ENCODE assay signal across 8 mouse cellular contexts in the genomic region with DNA sequence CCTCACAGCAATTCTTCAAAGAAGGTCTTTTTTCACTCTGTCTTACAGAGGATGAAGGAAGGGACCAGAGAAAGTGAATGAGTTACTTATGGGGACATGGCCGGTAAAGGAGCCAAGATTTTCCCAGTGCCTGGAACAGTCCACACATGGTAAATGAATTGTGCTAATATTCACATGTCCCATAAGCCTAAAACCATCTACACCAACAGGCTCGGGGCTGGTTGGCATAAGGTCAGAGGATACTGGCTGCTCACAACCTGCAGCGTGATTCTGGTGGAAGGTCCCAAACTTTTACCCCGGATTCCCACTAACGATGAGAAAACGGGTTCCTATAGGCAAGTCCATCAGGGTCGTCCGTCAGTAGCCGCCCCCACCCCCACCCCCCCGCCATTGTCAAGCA. TPM values are rescaled to one million over a fixed set of nuclear protein-coding genes. Genes with fewer than 3 reads are reported as not detected.
DNase-seq lines count a peak whose midpoint lies in the region; ATAC-seq lines count a peak whose summit lies in the region.

No protein-coding gene starts in this region.

- H3K27me3 ChIP-seq in kidney, embryonic 16.5 days (ENCODE audit: insufficient read depth, low read length): no peaks in the 10 kb centered on the region
- H3K27me3 ChIP-seq in embryonic facial prominence, embryonic 14.5 days (replicated peaks; ENCODE audit: control insufficient read depth, insufficient read depth, low read length): no peaks in the 10 kb centered on the region
- no peaks in the 10 kb centered on the region; the same call in 1 of the 2 replicates for H3K27me3 ChIP-seq in hindbrain, embryonic 16.5 days (replicated peaks; ENCODE audit: control insufficient read depth, insufficient read depth, low read length)
- no peaks in the 10 kb centered on the region for H3K27me3 ChIP-seq in midbrain, embryonic 15.5 days (replicated peaks)

- no peak for DNase-seq in kidney, postnatal 4 days
- no peak for DNase-seq in embryonic facial prominence, embryonic 14.5 days (ENCODE audit: low spot score)
- DNase-seq in adrenal gland, adult 2 months: no peak
- no peak for DNase-seq in frontal cortex, postnatal 10 days (ENCODE audit: low spot score in 2 of 2)
- DNase-seq in testis, postnatal 14 days (ENCODE audit: low spot score): no peak

- no peak overlapping the region for H3K27ac ChIP-seq in kidney, embryonic 16.5 days (ENCODE audit: low read length)
- H3K27ac ChIP-seq in embryonic facial prominence, embryonic 14.5 days (replicated peaks; ENCODE audit: low read depth, low read length): no peak overlapping the region
- H3K27ac ChIP-seq in hindbrain, embryonic 16.5 days (ENCODE audit: low read depth, low read length): no peak overlapping the region
- H3K27ac ChIP-seq in midbrain, embryonic 15.5 days: no peak overlapping the region

- peak overlapping the region; percentile 87 for H3K9ac ChIP-seq in kidney, embryonic 16.5 days (replicated peaks; ENCODE audit: low read length)
- H3K9ac ChIP-seq in embryonic facial prominence, embryonic 14.5 days (ENCODE audit: low read depth, low read length): peak overlapping the region; percentile 76
- H3K9ac ChIP-seq in hindbrain, embryonic 16.5 days (ENCODE audit: low read depth, low read length): peak overlapping the region; percentile 95
- peak overlapping the region; percentile 68 for H3K9ac ChIP-seq in midbrain, embryonic 15.5 days

- no peaks in the 10 kb centered on the region for H3K36me3 ChIP-seq in kidney, embryonic 16.5 days (ENCODE audit: insufficient read depth, low read length)
- no peaks in the 10 kb centered on the region for H3K36me3 ChIP-seq in embryonic facial prominence, embryonic 14.5 days (ENCODE audit: control insufficient read depth, insufficient read depth, low read length)
- H3K36me3 ChIP-seq in hindbrain, embryonic 16.5 days (ENCODE audit: control insufficient read depth, insufficient read depth, low read length): 0 out of 2 replicates have a peak, but pooled peaks cover 2% of the 10 kb centered on the region
- H3K36me3 ChIP-seq in midbrain, embryonic 15.5 days (replicated peaks): no peaks in the 10 kb centered on the region

- H3K4me1 ChIP-seq in kidney, embryonic 16.5 days (ENCODE audit: insufficient read depth, low read length): peaks cover 5% of the 10 kb centered on the region; the same call in 1 of the 2 replicates
- peaks cover 6% of the 10 kb centered on the region for H3K4me1 ChIP-seq in embryonic facial prominence, embryonic 14.5 days (ENCODE audit: control insufficient read depth, insufficient read depth, low read length)
- peaks cover 16% of the 10 kb centered on the region for H3K4me1 ChIP-seq in hindbrain, embryonic 16.5 days (ENCODE audit: control insufficient read depth, insufficient read depth, low read depth, low read length)
- H3K4me1 ChIP-seq in midbrain, embryonic 15.5 days: peaks cover 22% of the 10 kb centered on the region

- peak overlapping the region; percentile 85 for H3K4me3 ChIP-seq in kidney, embryonic 16.5 days (ENCODE audit: low read length)
- H3K4me3 ChIP-seq in embryonic facial prominence, embryonic 14.5 days (ENCODE audit: low read depth, low read length): peak overlapping the region; percentile 87
- H3K4me3 ChIP-seq in hindbrain, embryonic 16.5 days (ENCODE audit: low read length): peak overlapping the region; percentile 90
- peak overlapping the region; percentile 57 for H3K4me3 ChIP-seq in midbrain, embryonic 15.5 days

- H3K9me3 ChIP-seq in kidney, embryonic 16.5 days (ENCODE audit: low read length): no peaks in the 10 kb centered on the region
- no peaks in the 10 kb centered on the region for H3K9me3 ChIP-seq in embryonic facial prominence, embryonic 14.5 days (ENCODE audit: control insufficient read depth, low read length)
- no peaks in the 10 kb centered on the region for H3K9me3 ChIP-seq in hindbrain, embryonic 16.5 days (ENCODE audit: control insufficient read depth, low read length)
- H3K9me3 ChIP-seq in midbrain, embryonic 15.5 days: no peaks in the 10 kb centered on the region

- H3K4me2 ChIP-seq in kidney, embryonic 16.5 days (replicated peaks; ENCODE audit: low read depth, low read length): peak overlapping the region; percentile 95
- peak overlapping the region; percentile 89 for H3K4me2 ChIP-seq in embryonic facial prominence, embryonic 14.5 days (ENCODE audit: low read depth, low read length)
- H3K4me2 ChIP-seq in hindbrain, embryonic 16.5 days (ENCODE audit: low read length): peak overlapping the region; percentile 63
- H3K4me2 ChIP-seq in midbrain, embryonic 15.5 days: peak overlapping the region; percentile 72

- WGBS in kidney, embryonic 16.5 days: 13% methylated on average over 10 of the region's 10 CpGs
- WGBS in embryonic facial prominence, embryonic 14.5 days: 14% methylated on average over 10 of the region's 10 CpGs
- 10% methylated on average over 10 of the region's 10 CpGs for WGBS in hindbrain, embryonic 16.5 days
- 18% methylated on average over 10 of the region's 10 CpGs for WGBS in midbrain, embryonic 15.5 days

- no peak for ATAC-seq in kidney, embryonic 16.5 days (ENCODE audit: low FRiP score, low TSS enrichment)
- ATAC-seq in embryonic facial prominence, embryonic 14.5 days (ENCODE audit: low read depth): no peak
- ATAC-seq in hindbrain, embryonic 16.5 days: no peak
- ATAC-seq in midbrain, embryonic 15.5 days (replicated peaks): peak; percentile 5; the same call in 1 of the 2 replicates

RNA-seq across cellular contexts. Expression of a gene that starts 1.8 kb away (rescaled TPM):
- 19.1 and 19.9 TPM in 2 replicates for polyA plus RNA-seq in kidney, embryonic 16.5 days (2015; fragmentation: Nextera tagmentation; extraction: Ambion mirVana)
- polyA plus RNA-seq in embryonic facial prominence, embryonic 14.5 days (2014; fragmentation: Nextera tagmentation; extraction: Ambion mirVana): 15.8 and 17.6 TPM in 2 replicates
- polyA plus RNA-seq in hindbrain, embryonic 16.5 days (2015; fragmentation: Nextera tagmentation; extraction: Ambion mirVana): 41.7 and 43.5 TPM in 2 replicates
- polyA plus RNA-seq in midbrain, embryonic 15.5 days (2015; fragmentation: Nextera tagmentation; extraction: Ambion mirVana): 37.1 and 37.9 TPM in 2 replicates
- 10 to 100 TPM; 14.7 to 24.7 TPM for total RNA-seq in adrenal gland, adult 2 months (2021)
- polyA plus RNA-seq in adrenal gland, adult 2 months (2012; rRNA removed): 35.5 and 36.4 TPM in 2 replicates

RNA-seq across cellular contexts. Expression of a gene that starts 44.3 kb away (rescaled TPM):
- 2.0 and 2.8 TPM in 2 replicates for polyA plus RNA-seq in kidney, embryonic 16.5 days (2015; fragmentation: Nextera tagmentation; extraction: Ambion mirVana)
- polyA plus RNA-seq in embryonic facial prominence, embryonic 14.5 days (2014; fragmentation: Nextera tagmentation; extraction: Ambion mirVana): 4.9 and 7.0 TPM in 2 replicates
- polyA plus RNA-seq in hindbrain, embryonic 16.5 days (2015; fragmentation: Nextera tagmentation; extraction: Ambion mirVana): 2.9 and 3.1 TPM in 2 replicates
- polyA plus RNA-seq in midbrain, embryonic 15.5 days (2015; fragmentation: Nextera tagmentation; extraction: Ambion mirVana): 1.7 and 2.2 TPM in 2 replicates
- 1 to 10 TPM in 1 of 2 experiments, under 1 TPM in 1; 0.78 to 1.6 TPM for total RNA-seq in adrenal gland, adult 2 months (2021)
- 0.87 and 1.5 TPM in 2 replicates for polyA plus RNA-seq in adrenal gland, adult 2 months (2012; rRNA removed)
